Mouse (Mus musculus): ENCODE data around the gene Ttc30a1.

GRCm38 (mm10) chr2:76030080-76030479, 48.3 kb upstream of the Ttc30a1 start:
- no peak for TF ChIP-seq CTCF (IDR thresholded peaks at IDR 0.05; ENCODE audit: low read depth)
- no peak for TF ChIP-seq EP300 (IDR thresholded peaks at IDR 0.05; ENCODE audit: low read depth)

All from liver, postnatal 0 days (tissue).